ENCODE assay signal across 30 mouse cellular contexts in genomic region chr13:60625581-60625980, GRCm38 (mm10). TPM values are rescaled to one million over a fixed set of nuclear protein-coding genes. Genes with fewer than 3 reads are reported as not detected.
DNase-seq lines count a peak whose midpoint lies in the region; ATAC-seq and TF ChIP-seq lines count a peak whose summit lies in the region.
"Had no signal": no experiment of that assay in that cellular context is flagged by ENCODE, and none has a peak within 500 bp of the region (broad histone marks: within the 10 kb centered on the region; RNA-seq: fewer than 3 reads in every experiment).

No protein-coding gene starts in this region.

- H3K27ac ChIP-seq in hindbrain, postnatal 0 days, result no peak overlapping the region
- H3K27ac ChIP-seq in hindbrain, embryonic 13.5 days, result no peak overlapping the region
- H3K27ac ChIP-seq in neural tube, embryonic 13.5 days (replicated peaks), result 0 out of 2 replicates have a peak overlapping the region, but pooled peaks have one; percentile 18
- peak overlapping the region; percentile 22; the same call in 1 of the 2 replicates for H3K27ac ChIP-seq in limb, embryonic 13.5 days
- peak overlapping the region; percentile 45; the same call in 1 of the 2 replicates for H3K27ac ChIP-seq in neural tube, embryonic 15.5 days (replicated peaks)
- H3K27ac ChIP-seq: embryonic facial prominence, embryonic 12.5 days; forebrain, embryonic 10.5 days; forebrain, embryonic 13.5 days; heart, adult 2 months; heart, embryonic 10.5 days; heart, embryonic 13.5 days; hindbrain, embryonic 15.5 days had no signal

- no peaks in the 10 kb centered on the region for H3K36me3 ChIP-seq in hindbrain, postnatal 0 days (ENCODE audit: insufficient read depth, low read length)
- no peaks in the 10 kb centered on the region; the same call in 1 of the 2 replicates for H3K36me3 ChIP-seq in hindbrain, embryonic 13.5 days
- no peaks in the 10 kb centered on the region for H3K36me3 ChIP-seq in neural tube, embryonic 13.5 days
- H3K36me3 ChIP-seq in limb, embryonic 13.5 days, result no peaks in the 10 kb centered on the region
- H3K36me3 ChIP-seq in neural tube, embryonic 15.5 days, result 0 out of 2 replicates have a peak, but pooled peaks cover 3% of the 10 kb centered on the region
- H3K36me3 ChIP-seq: embryonic facial prominence, embryonic 12.5 days; G1E; heart, embryonic 13.5 days; hindbrain, embryonic 15.5 days had no signal

- no peak overlapping the region for H3K4me2 ChIP-seq in hindbrain, postnatal 0 days (ENCODE audit: low read depth, low read length)
- no peak overlapping the region for H3K4me2 ChIP-seq in hindbrain, embryonic 13.5 days
- no peak overlapping the region for H3K4me2 ChIP-seq in neural tube, embryonic 13.5 days
- H3K4me2 ChIP-seq in limb, embryonic 13.5 days (replicated peaks), result no peak overlapping the region
- no peak overlapping the region for H3K4me2 ChIP-seq in neural tube, embryonic 15.5 days
- H3K4me2 ChIP-seq: embryonic facial prominence, embryonic 12.5 days; forebrain, embryonic 13.5 days; heart, embryonic 13.5 days; hindbrain, embryonic 15.5 days had no signal

- peak; percentile 14 for DNase-seq in hindbrain, postnatal 0 days (ENCODE audit: low spot score)
- DNase-seq in neural tube, embryonic 10.5 days (ENCODE audit: extremely low spot score, low spot score), result no peak
- no peak for DNase-seq in kidney, adult 9 months
- no peak for DNase-seq in kidney, adult 8-10 months
- DNase-seq: adrenal gland, adult 2 months; adrenal gland, postnatal 25 days; B cell, adult 2 months; cerebellum, adult 18-20 months; cerebellum, adult 9-10 months; cerebellum, postnatal 14 days; gastrocnemius, postnatal 10 days; gastrocnemius, postnatal 36 days; heart, adult 2 months; heart, postnatal 14 days; heart, postnatal 4 days had no signal

- TF ChIP-seq CTCF in hindbrain, postnatal 0 days (IDR thresholded peaks at IDR 0.05; ENCODE audit: low read depth), result no peak

- no peaks in the 10 kb centered on the region for H3K4me1 ChIP-seq in hindbrain, postnatal 0 days (ENCODE audit: insufficient read depth, low read length)
- peaks cover 37% of the 10 kb centered on the region for H3K4me1 ChIP-seq in hindbrain, embryonic 13.5 days (replicated peaks)
- peaks cover 46% of the 10 kb centered on the region for H3K4me1 ChIP-seq in neural tube, embryonic 13.5 days (replicated peaks)
- H3K4me1 ChIP-seq in limb, embryonic 13.5 days, result peaks cover 20% of the 10 kb centered on the region
- H3K4me1 ChIP-seq in neural tube, embryonic 15.5 days, result peaks cover 27% of the 10 kb centered on the region

- H3K4me3 ChIP-seq in hindbrain, postnatal 0 days (ENCODE audit: low read length), result no peak overlapping the region
- H3K4me3 ChIP-seq in hindbrain, embryonic 13.5 days, result no peak overlapping the region
- H3K4me3 ChIP-seq in neural tube, embryonic 13.5 days, result no peak overlapping the region
- H3K4me3 ChIP-seq in limb, embryonic 13.5 days, result no peak overlapping the region
- H3K4me3 ChIP-seq in neural tube, embryonic 15.5 days (replicated peaks), result no peak overlapping the region
- H3K4me3 ChIP-seq: embryonic facial prominence, embryonic 12.5 days; erythroblast, embryonic 14.5 days; forebrain, embryonic 10.5 days; forebrain, embryonic 13.5 days; heart, adult 2 months; heart, embryonic 10.5 days; heart, embryonic 13.5 days; hindbrain, embryonic 15.5 days had no signal

- WGBS in hindbrain, postnatal 0 days, result 46% methylated on average over 7 of the region's 7 CpGs
- WGBS in hindbrain, embryonic 13.5 days, result 67% methylated on average over 7 of the region's 7 CpGs
- WGBS in neural tube, embryonic 13.5 days, result 69% methylated on average over 7 of the region's 7 CpGs
- WGBS in limb, embryonic 13.5 days, result 49% methylated on average over 7 of the region's 7 CpGs
- WGBS in neural tube, embryonic 15.5 days, result 54% methylated on average over 7 of the region's 7 CpGs

- H3K9me3 ChIP-seq in hindbrain, postnatal 0 days (ENCODE audit: low read length), result no peaks in the 10 kb centered on the region
- no peaks in the 10 kb centered on the region for H3K9me3 ChIP-seq in hindbrain, embryonic 13.5 days
- H3K9me3 ChIP-seq in neural tube, embryonic 13.5 days, result no peaks in the 10 kb centered on the region
- no peaks in the 10 kb centered on the region for H3K9me3 ChIP-seq in limb, embryonic 13.5 days
- no peaks in the 10 kb centered on the region for H3K9me3 ChIP-seq in neural tube, embryonic 15.5 days (replicated peaks)
- H3K9me3 ChIP-seq: embryonic facial prominence, embryonic 12.5 days; forebrain, embryonic 10.5 days; forebrain, embryonic 13.5 days; heart, embryonic 10.5 days; heart, embryonic 13.5 days; hindbrain, embryonic 15.5 days had no signal

- no peaks in the 10 kb centered on the region for H3K27me3 ChIP-seq in hindbrain, postnatal 0 days (ENCODE audit: insufficient read depth, low read length)
- no peaks in the 10 kb centered on the region for H3K27me3 ChIP-seq in hindbrain, embryonic 13.5 days
- H3K27me3 ChIP-seq in neural tube, embryonic 13.5 days, result no peaks in the 10 kb centered on the region
- no peaks in the 10 kb centered on the region for H3K27me3 ChIP-seq in limb, embryonic 13.5 days
- H3K27me3 ChIP-seq in neural tube, embryonic 15.5 days (replicated peaks), result no peaks in the 10 kb centered on the region
- H3K27me3 ChIP-seq: CH12.LX; embryonic facial prominence, embryonic 12.5 days; forebrain, embryonic 13.5 days; heart, embryonic 13.5 days; hindbrain, embryonic 15.5 days; Patski had no signal

- ATAC-seq in hindbrain, postnatal 0 days, result no peak
- no peak for ATAC-seq in hindbrain, embryonic 13.5 days (ENCODE audit: low FRiP score)
- no peak for ATAC-seq in neural tube, embryonic 13.5 days (ENCODE audit: low read depth)
- no peak for ATAC-seq in limb, embryonic 13.5 days (ENCODE audit: low FRiP score, low read depth)
- ATAC-seq in neural tube, embryonic 15.5 days (ENCODE audit: low FRiP score), result no peak
- ATAC-seq: forebrain, embryonic 13.5 days; forebrain, embryonic 16.5 days; Patski had no signal

- no peak overlapping the region for H3K9ac ChIP-seq in hindbrain, postnatal 0 days (replicated peaks; ENCODE audit: low read length)
- no peak overlapping the region for H3K9ac ChIP-seq in hindbrain, embryonic 13.5 days
- H3K9ac ChIP-seq in neural tube, embryonic 13.5 days, result no peak overlapping the region
- H3K9ac ChIP-seq in limb, embryonic 13.5 days, result no peak overlapping the region
- no peak overlapping the region for H3K9ac ChIP-seq in neural tube, embryonic 15.5 days (replicated peaks)
- H3K9ac ChIP-seq: embryonic facial prominence, embryonic 12.5 days; forebrain, embryonic 13.5 days; heart, embryonic 13.5 days; hindbrain, embryonic 15.5 days had no signal

RNA-seq across cellular contexts. Expression of gene Dapk1, which starts 23.8 kb away (rescaled TPM):
- 63.1 and 70.0 TPM in 2 replicates for total RNA-seq in hindbrain, postnatal 0 days (2014; rRNA removed)
- 25.1 and 25.7 TPM in 2 replicates for polyA plus RNA-seq in hindbrain, postnatal 0 days (2015; fragmentation: Nextera tagmentation; extraction: Ambion mirVana)
- 36.9 and 37.9 TPM in 2 replicates for polyA plus RNA-seq in hindbrain, embryonic 13.5 days (2015; fragmentation: Nextera tagmentation; extraction: Ambion mirVana)
- 35.1 and 39.0 TPM in 2 replicates for polyA plus RNA-seq in neural tube, embryonic 13.5 days (2015; fragmentation: Nextera tagmentation; extraction: Ambion mirVana)
- 20.5 and 23.0 TPM in 2 replicates for polyA plus RNA-seq in limb, embryonic 13.5 days (2015; fragmentation: Nextera tagmentation; extraction: Ambion mirVana)
- polyA plus RNA-seq in neural tube, embryonic 15.5 days (2015; fragmentation: Nextera tagmentation; extraction: Ambion mirVana), result 30.6 and 34.9 TPM in 2 replicates
- total RNA-seq: CH12.LX had no signal
- polyA plus RNA-seq: G1E had no signal

Comparison
In these comparisons a context has a peak if more than half of its experiments do, and no peak if none do; other contexts are left out.
1. H3K27ac ChIP-seq: peak in neural tube, embryonic 13.5 days (single experiment), limb, embryonic 13.5 days (single experiment) and neural tube, embryonic 15.5 days (single experiment); none in hindbrain, postnatal 0 days (single experiment) and hindbrain, embryonic 13.5 days (single experiment).